Mouse (Mus musculus) urinary bladder, adult 2 months (tissue): Measurements from ENCODE around the gene Olfr1424. TPM values are rescaled to one million over a fixed set of nuclear protein-coding genes. Genes with fewer than 3 reads are reported as not detected.

Source experiments
- polyA plus RNA-seq: library from polyadenylated mRNA; depleted of rRNA; stranded (reverse); fragments of >200 nt; gene quantifications from 2 replicates; pipeline ENCODE4 v1.2.3, GENCODE M21; 2012; rRNA removed

The Olfr1424 gene
- polyA plus RNA-seq, 1 experiment = not detected

Other genes with a start within 250 kb of the Olfr1424 start
- gene Stx3, start 243.3 kb downstream of the Olfr1424 start, polyA plus RNA-seq = 16.9 and 19.3 TPM in 2 replicates
- 0.08 TPM in 1 of 2 replicates, not detected in the other for gene Olfr1417, start 223.5 kb downstream of the Olfr1424 start, polyA plus RNA-seq
- gene Olfr1418, start 201.6 kb downstream of the Olfr1424 start, polyA plus RNA-seq = not detected in 2 replicates
- gene Olfr1419, start 187.6 kb downstream of the Olfr1424 start, polyA plus RNA-seq = 0.03 TPM in 1 of 2 replicates, not detected in the other
- gene Olfr1420, start 176.1 kb downstream of the Olfr1424 start, polyA plus RNA-seq = not detected in 2 replicates
- gene Patl1, start 150.3 kb downstream of the Olfr1424 start, polyA plus RNA-seq = 17.4 and 18.4 TPM in 2 replicates
- gene Osbp, start 96.7 kb downstream of the Olfr1424 start, polyA plus RNA-seq = 33.2 and 35.0 TPM in 2 replicates
- gene Olfr1423, start 21.4 kb downstream of the Olfr1424 start, polyA plus RNA-seq = not detected in 2 replicates
- gene Olfr1425, start 15.0 kb upstream of the Olfr1424 start, polyA plus RNA-seq = not detected in 2 replicates
- not detected in 2 replicates for gene Olfr1426, start 29.3 kb upstream of the Olfr1424 start, polyA plus RNA-seq
- gene Olfr1427, start 40.7 kb upstream of the Olfr1424 start, polyA plus RNA-seq = not detected in 2 replicates
- not detected in 2 replicates for gene Olfr1428, start 53.2 kb upstream of the Olfr1424 start, polyA plus RNA-seq
- gene Olfr76, start 60.5 kb upstream of the Olfr1424 start, polyA plus RNA-seq = not detected in 2 replicates
- not detected in 2 replicates for gene Olfr1555-ps1, start 107.4 kb upstream of the Olfr1424 start, polyA plus RNA-seq
- gene Olfr1431, start 138.0 kb upstream of the Olfr1424 start, polyA plus RNA-seq = not detected in 2 replicates
- not detected in 2 replicates for gene Olfr1432, start 169.9 kb upstream of the Olfr1424 start, polyA plus RNA-seq
- gene Olfr262, start 179.0 kb upstream of the Olfr1424 start, polyA plus RNA-seq = not detected in 2 replicates
- not detected in 2 replicates for gene Olfr235, start 198.3 kb upstream of the Olfr1424 start, polyA plus RNA-seq
- gene Olfr1434, start 217.2 kb upstream of the Olfr1424 start, polyA plus RNA-seq = not detected in 2 replicates
- not detected in 2 replicates for gene Olfr1436, start 236.4 kb upstream of the Olfr1424 start, polyA plus RNA-seq